Mouse (Mus musculus): ENCODE measurements around the gene Col5a3.

DNA sequence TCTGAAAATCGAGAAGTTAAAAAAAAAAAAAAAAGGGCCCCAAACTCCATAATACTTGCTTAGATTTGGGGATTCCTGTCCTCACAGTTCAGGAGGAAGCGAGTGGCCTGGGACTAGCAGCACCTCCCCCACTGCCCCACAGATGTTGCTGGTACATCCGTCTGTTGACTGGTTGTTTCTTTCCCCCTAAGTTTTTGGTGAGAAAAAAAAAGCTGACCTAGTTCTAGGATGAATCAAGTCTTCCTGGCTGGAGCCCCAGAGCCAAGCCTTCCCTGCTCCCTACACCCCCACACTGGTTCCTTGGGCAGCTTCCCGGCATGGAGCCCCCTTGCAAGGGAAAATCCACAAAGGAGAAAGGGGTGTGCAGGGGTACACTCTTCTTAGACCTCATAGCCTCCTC, 4.6 kb downstream of the Col5a3 start:
- TF ChIP-seq CTCF (IDR thresholded peaks at IDR 0.05; ENCODE audit: low read depth, low read length) (no peak), POLR2A (IDR thresholded peaks at IDR 0.05; ENCODE audit: extremely low read depth, insufficient read depth, low read length) (no peak)
